Mouse (Mus musculus) heart, postnatal 0 days (tissue): Measurements from ENCODE around the gene Hba-x. TPM values are rescaled to one million over a fixed set of nuclear protein-coding genes. Genes with fewer than 3 reads are reported as not detected.

Experiments used
- ATAC-seq: fragments of 200-750 bp; cut with Nextera tagmentation; 2 replicates; pipeline ENCODE4 v1.8.0; 2017; ENCODE audit warnings: low read depth, moderate number of reproducible peaks, moderate library complexity; ENCODE audit not compliant: insufficient read depth
- DNase-seq: peaks from one replicate; pipeline ENCODE4 v3.0.0-alpha.2; 2016; ENCODE audit warnings: low spot score
- H3K27ac ChIP-seq: fragments of 300-500 bp; sonication (generic); 2 replicates; pipeline ENCODE4 v1.5.1; 2014; ENCODE audit warnings: low read depth, mild to moderate bottlenecking
- H3K27me3 ChIP-seq: fragments of 300-500 bp; sonication (generic); 2 replicates; pipeline ENCODE4 v1.6.1; 2014; ENCODE audit warnings: low read length, mixed read lengths; ENCODE audit not compliant: control insufficient read depth, insufficient read depth
- H3K36me3 ChIP-seq: fragments of 300-500 bp; sonication (generic); replicated peaks from 2 replicates; pipeline ENCODE4 v1.6.1; 2014; ENCODE audit warnings: low read length, mixed read lengths; ENCODE audit not compliant: control insufficient read depth, insufficient read depth
- H3K4me1 ChIP-seq: fragments of 300-500 bp; sonication (generic); 2 replicates; pipeline ENCODE4 v1.6.1; 2014; ENCODE audit warnings: antibody characterized with exemption; ENCODE audit not compliant: control insufficient read depth, insufficient read depth
- H3K4me2 ChIP-seq: fragments of 300-500 bp; sonication (generic); 2 replicates; pipeline ENCODE4 v1.6.1; 2014; ENCODE audit warnings: low read depth, mild to moderate bottlenecking, low read length, moderate library complexity
- H3K4me3 ChIP-seq: fragments of 300-500 bp; sonication (generic); 2 replicates; pipeline ENCODE4 v1.5.1; 2014; ENCODE audit warnings: low read depth, low read length
- H3K9ac ChIP-seq: fragments of 300-500 bp; sonication (generic); replicated peaks from 2 replicates; pipeline ENCODE4 v1.6.1; 2014; ENCODE audit warnings: low read depth, low read length, mixed read lengths
- H3K9me3 ChIP-seq: fragments of 300-500 bp; sonication (generic); replicated peaks from 2 replicates; pipeline ENCODE4 v1.6.1; 2016; ENCODE audit warnings: low read length; ENCODE audit not compliant: control insufficient read depth
- CTCF ChIP-seq: IDR thresholded peaks from 2 replicates; pipeline ENCODE4 v1.5.1; 2016; ENCODE audit warnings: antibody characterized with exemption, control low read depth, low read depth
- EP300 ChIP-seq: IDR thresholded peaks from 2 replicates; pipeline ENCODE4 v1.6.1; 2016; ENCODE audit warnings: antibody characterized with exemption, low read depth
- WGBS: fragments of 180-500 bp; shearing (Covaris S2); extraction: QIAGEN DNeasy Blood & Tissue Kit; methylation state at CpG from one replicate; pipeline ENCODE4 v1.1.7; 2014; 5-methylcytosine and 5-hydroxymethylcytosine counted together
- polyA plus RNA-seq: library from polyadenylated mRNA; unstranded; fragments of >200 nt; fragmentation: Nextera tagmentation; extraction: Ambion mirVana; gene quantifications from 2 replicates; pipeline ENCODE4 v1.2.1, GENCODE M21; 2015
- total RNA-seq: library from RNA; depleted of rRNA; stranded (reverse); fragments of >200 nt; gene quantifications from 2 replicates; pipeline ENCODE4 v1.2.3, GENCODE M21; 2014; ENCODE audit warnings: low replicate concordance

The Hba-x gene
- total and polyA plus RNA-seq, 2 experiments from 2014 or later, result 0.68 TPM; not detected in 1

DNA sequence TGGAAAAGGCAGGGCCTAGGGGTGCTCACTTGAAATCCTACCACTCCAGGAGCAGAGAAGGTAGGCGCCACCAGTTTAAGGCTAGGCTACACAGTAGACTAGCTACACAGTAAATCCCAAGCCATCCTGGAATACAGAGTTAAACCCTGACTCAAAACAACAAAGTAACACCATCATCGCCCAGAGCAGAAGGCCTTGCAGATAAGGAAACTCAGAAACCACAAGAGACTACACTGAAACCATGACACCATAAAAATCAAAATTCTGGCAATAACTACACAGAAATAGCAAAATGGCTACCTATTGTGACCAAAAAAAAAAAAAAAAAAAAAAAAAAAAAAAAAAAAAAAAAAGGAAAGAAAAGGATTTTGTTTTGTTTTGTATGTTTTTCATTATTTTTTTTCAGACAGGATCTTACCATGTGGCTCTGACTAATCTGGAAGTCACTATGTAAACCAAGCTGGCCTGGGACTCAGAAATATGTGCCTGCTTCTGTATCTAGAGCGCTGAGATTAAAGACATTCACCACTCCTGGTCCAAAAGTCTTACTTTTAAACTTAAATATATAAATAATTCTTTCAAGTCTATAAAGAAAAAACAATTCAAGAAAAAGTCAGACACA, 11.0 kb upstream of the Hba-x start:
- no peaks in the 10 kb centered on the region for H3K9me3 ChIP-seq
- TF ChIP-seq CTCF (no peak), EP300 (no peak)
- no peaks in the 10 kb centered on the region for H3K27me3 ChIP-seq
- ATAC-seq (no peak), DNase-seq (no peak)
- H3K4me3 ChIP-seq, result no peak overlapping the region
- H3K9ac ChIP-seq, result no peak overlapping the region
- peaks cover 4% of the 10 kb centered on the region; the same call in 1 of the 2 replicates for H3K4me1 ChIP-seq
- peaks cover 22% of the 10 kb centered on the region; the same call in 1 of the 2 replicates for H3K36me3 ChIP-seq
- WGBS, result 89% methylated on average over 3 of the region's 3 CpGs
- H3K4me2 ChIP-seq, result no peak overlapping the region
- no peak overlapping the region for H3K27ac ChIP-seq

DNA sequence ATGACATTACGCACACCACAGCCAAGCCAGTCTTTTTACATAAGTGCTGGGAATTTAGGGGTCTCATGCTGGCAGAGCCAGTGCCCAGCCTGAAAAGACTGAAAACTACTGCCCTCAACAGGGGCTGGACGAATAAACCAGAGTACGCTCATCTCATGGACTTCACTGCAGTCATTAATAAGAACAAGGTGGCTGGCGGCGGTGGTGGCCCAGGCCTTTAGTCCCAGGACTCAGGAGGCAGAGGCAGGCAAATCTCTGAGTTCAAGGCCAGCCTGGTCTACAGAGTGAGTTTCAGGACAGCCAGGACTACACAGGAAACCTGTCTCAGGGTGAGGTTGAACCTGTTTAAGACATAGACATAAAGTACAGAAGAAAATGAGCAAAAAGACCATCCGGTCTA, 10.0 kb upstream of the Hba-x start:
- H3K4me1 ChIP-seq, result peaks cover 4% of the 10 kb centered on the region; the same call in 1 of the 2 replicates
- no peak overlapping the region for H3K4me3 ChIP-seq
- no peaks in the 10 kb centered on the region for H3K9me3 ChIP-seq
- no peak overlapping the region for H3K4me2 ChIP-seq
- 91% methylated on average over 6 of the region's 6 CpGs for WGBS
- no peaks in the 10 kb centered on the region for H3K27me3 ChIP-seq
- H3K36me3 ChIP-seq, result peaks cover 13% of the 10 kb centered on the region; the same call in 1 of the 2 replicates
- no peak for TF ChIP-seq CTCF
- no peak for TF ChIP-seq EP300
- H3K9ac ChIP-seq, result no peak overlapping the region
- no peak overlapping the region for H3K27ac ChIP-seq
- DNase-seq, result no peak
- no peak for ATAC-seq

DNA sequence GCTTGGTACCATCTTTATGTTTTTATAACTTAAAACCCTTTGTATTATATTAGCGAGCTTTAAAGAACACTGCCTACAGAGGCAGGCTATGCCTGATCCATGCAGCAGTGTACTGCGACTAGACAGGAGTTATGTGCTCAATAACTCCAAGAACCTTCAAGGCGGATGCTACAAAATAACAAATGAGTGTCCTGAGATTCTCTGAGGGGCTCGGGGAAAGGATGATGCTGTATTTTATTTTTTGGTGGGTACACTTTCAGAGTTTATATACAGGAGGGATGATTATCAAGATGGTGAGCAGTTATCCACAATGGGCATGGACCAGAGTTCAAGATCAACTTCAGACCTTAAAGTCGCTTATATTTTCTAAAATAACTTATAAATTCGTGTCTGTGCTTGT, 9.4 kb upstream of the Hba-x start:
- Histone ChIP-seq H3K27ac (peak overlapping the region; percentile 91), H3K27me3 (no peaks in the 10 kb centered on the region), H3K9me3 (no peaks in the 10 kb centered on the region), H3K4me1 (peaks cover 4% of the 10 kb centered on the region; the same call in 1 of the 2 replicates), H3K4me2 (peak overlapping the region; percentile 79), H3K4me3 (peak overlapping the region; percentile 87), H3K9ac (peak overlapping the region; percentile 92), H3K36me3 (0 out of 2 replicates have a peak, but pooled peaks cover 10% of the 10 kb centered on the region)
- no peak for TF ChIP-seq EP300
- no peak for TF ChIP-seq CTCF
- DNase-seq (no peak), ATAC-seq (no peak)
- 22% methylated on average over 6 of the region's 6 CpGs for WGBS

DNA sequence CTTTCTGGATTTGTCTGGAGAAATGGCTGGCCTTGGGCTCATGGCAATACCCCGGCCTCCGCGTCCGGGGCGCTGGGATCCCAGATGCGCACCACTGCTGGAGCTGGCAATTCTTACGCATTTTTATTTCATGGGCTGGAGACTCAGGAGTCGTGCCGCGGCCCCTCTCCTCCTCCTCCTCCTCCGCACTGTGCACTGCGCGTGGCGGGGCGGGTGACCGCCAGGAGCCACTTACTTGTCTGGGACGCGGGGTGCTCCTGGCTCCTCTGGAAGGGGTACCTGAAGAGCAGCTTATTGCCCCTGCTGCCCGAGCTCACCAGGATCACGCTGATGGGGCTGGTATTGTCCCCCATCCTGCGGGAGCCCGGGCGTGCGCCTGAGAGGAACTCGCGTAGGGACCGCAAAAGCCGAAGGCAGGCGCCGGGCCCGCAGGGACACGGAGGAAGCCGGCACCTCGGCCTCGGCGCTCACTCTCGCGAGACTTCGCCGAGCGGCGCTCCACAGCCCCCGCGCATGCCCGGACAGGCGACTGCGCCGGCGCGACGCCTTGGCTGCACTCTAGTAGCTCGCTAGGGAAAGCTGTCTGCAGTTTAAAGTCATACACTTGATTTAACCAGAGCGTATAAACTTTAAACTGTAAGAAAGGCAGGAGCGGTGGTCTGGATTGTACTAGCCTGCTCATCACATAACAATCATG, 8.9 kb upstream of the Hba-x start, which contains the start of gene Nprl3:
TSS of gene Nprl3 (minus strand) at position 520 of the 697 bp plus-strand sequence.
- H3K36me3 ChIP-seq, result 0 out of 2 replicates have a peak, but pooled peaks cover 6% of the 10 kb centered on the region
- peak; percentile 93 for DNase-seq
- ATAC-seq, result peak; percentile 100
- no peaks in the 10 kb centered on the region for H3K27me3 ChIP-seq
- H3K4me1 ChIP-seq, result peaks cover 4% of the 10 kb centered on the region; the same call in 1 of the 2 replicates
- under 1% methylated on average over 54 of the region's 54 CpGs for WGBS
- peak within 1 kb of the TSS; percentile 92 for H3K9ac ChIP-seq
- no peaks in the 10 kb centered on the region for H3K9me3 ChIP-seq
- H3K4me2 ChIP-seq, result peak within 1 kb of the TSS; percentile 79
- H3K4me3 ChIP-seq, result peak within 1 kb of the TSS; percentile 87
- H3K27ac ChIP-seq, result peak within 1 kb of the TSS; percentile 91
- TF ChIP-seq CTCF (no peak), EP300 (no peak)

DNA sequence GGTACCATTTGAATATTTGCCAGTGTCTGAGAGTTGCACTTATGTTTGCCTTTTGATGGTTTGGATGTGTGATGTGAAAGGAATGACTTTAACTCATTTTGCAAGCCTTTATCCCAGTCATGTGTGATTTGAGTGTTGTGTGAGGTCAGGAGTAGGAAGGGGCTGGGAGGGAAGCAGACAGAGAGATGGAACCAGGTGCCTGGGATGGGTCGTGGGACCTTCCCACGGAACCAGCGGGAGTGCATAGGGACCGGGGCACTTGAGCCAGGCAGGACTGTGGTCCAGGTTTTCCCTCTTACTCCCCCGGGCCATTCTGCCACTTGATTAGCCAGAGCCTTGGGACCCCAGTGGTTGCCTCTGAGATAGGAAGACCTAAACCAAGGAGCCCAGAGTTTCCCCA, 8.2 kb upstream of the Hba-x start:
- H3K36me3 ChIP-seq, result no peaks in the 10 kb centered on the region
- H3K9me3 ChIP-seq, result no peaks in the 10 kb centered on the region
- H3K27ac ChIP-seq, result peak overlapping the region; percentile 91
- WGBS, result 17% methylated on average over 5 of the region's 5 CpGs
- H3K9ac ChIP-seq, result peak overlapping the region; percentile 92; the same call in 1 of the 2 replicates
- H3K27me3 ChIP-seq, result no peaks in the 10 kb centered on the region
- DNase-seq (no peak), ATAC-seq (no peak)
- H3K4me1 ChIP-seq, result peaks cover 4% of the 10 kb centered on the region; the same call in 1 of the 2 replicates
- H3K4me2 ChIP-seq, result peak overlapping the region; percentile 79
- TF ChIP-seq EP300 (no peak), CTCF (no peak)
- peak overlapping the region; percentile 87 for H3K4me3 ChIP-seq
